Mouse (Mus musculus): Measurements from ENCODE around the gene Itga2. TPM values are rescaled to one million over a fixed set of nuclear protein-coding genes. Genes with fewer than 3 reads are reported as not detected.

Gene Itga2
- 0.73 and 0.96 TPM in 2 replicates for polyA plus RNA-seq (2012; rRNA removed)

DNA sequence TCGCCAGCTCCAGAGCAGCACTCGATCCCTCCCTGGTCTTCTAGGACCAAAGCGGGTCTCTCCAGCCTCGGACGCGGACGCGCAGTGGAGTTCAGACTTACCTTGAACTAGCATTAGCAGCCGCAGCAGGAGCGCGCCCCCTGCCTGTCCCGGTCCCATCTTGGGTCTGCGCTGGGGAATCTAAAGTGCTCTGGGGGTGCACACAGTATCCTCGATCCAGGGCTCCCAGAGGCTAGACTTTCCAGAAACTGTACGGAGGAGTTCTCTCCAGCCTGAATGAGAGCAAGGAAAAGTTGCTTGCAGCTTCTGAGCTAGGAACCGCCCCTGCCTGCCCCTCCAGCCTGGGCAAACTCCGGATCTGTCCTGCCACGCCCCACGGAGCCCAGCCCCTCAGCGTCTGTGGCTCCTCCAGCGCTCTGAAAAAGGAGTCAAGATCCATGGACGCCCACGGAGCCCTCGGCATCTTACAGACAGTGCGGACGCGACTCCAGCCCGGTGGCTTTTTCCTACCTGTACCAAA lies at the start of gene Itga2:
Gene Itga2, minus strand, starts transcription at position 326 of the 520 bp plus-strand sequence.
- TF ChIP-seq POLR2A (IDR thresholded peaks at IDR 0.05; ENCODE audit: low read depth, low read length) (no peak), CTCF (IDR thresholded peaks at IDR 0.05; ENCODE audit: extremely low read depth, insufficient read depth, insufficient read length, insufficient replicate concordance) (peak; percentile 55; the same call in 1 of the 2 replicates)
- 2% methylated on average over 28 of the region's 28 CpGs for WGBS
- Histone ChIP-seq H3K27me3 (ENCODE audit: control insufficient read depth, insufficient read depth, low read length) (no peaks in the 10 kb centered on the region), H3K36me3 (ENCODE audit: control insufficient read depth, insufficient read depth, low read length) (no peaks in the 10 kb centered on the region), H3K4me1 (ENCODE audit: control insufficient read depth, insufficient read depth, insufficient read length) (no peaks in the 10 kb centered on the region), H3K27ac (ENCODE audit: insufficient read depth, low read length) (no peak within 1 kb of the TSS), H3K4me3 (ENCODE audit: extremely low read depth, insufficient read depth, insufficient read length) (peak within 1 kb of the TSS; percentile 52)
- DNase-seq (ENCODE audit: low read depth in 1 of 2, low spot score in 2 of 2) = peak; percentile 33 to 64

DNA sequence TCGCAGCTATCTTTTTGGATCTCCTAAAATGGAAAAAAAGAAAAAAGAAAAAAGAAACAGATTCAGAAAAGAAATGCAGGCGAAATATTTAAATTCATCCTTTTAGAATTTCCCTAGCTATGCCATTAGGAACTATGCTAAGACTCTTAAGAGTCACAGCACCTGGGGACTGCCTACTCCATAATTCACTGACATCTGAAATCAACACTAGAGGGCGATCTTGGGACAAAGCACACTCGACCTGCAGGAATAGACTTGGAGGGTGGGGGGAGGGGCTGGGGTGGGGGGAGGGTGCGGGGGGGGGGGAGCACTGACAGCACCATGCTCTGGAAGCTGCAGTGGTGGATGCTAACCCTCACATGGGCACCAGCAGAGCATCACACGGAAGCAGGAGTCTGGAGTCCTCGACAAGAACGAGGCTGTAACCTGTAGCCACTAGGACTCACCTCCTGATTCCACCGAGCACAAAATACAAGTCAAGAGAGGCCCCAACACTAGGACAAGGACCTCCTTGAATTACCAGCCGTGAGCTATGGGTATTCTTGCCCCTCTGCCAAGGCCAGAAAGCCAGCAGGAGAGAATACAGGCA lies 49.0 kb upstream of the Itga2 start:
- no peak for DNase-seq (ENCODE audit: low read depth in 1 of 2, low spot score in 2 of 2)
- TF ChIP-seq CTCF (IDR thresholded peaks at IDR 0.05; ENCODE audit: extremely low read depth, insufficient read depth, insufficient read length, insufficient replicate concordance) (no peak), POLR2A (IDR thresholded peaks at IDR 0.05; ENCODE audit: low read depth, low read length) (no peak)
- Histone ChIP-seq H3K4me3 (ENCODE audit: extremely low read depth, insufficient read depth, insufficient read length) (no peak overlapping the region), H3K27ac (ENCODE audit: insufficient read depth, low read length) (no peak overlapping the region), H3K36me3 (ENCODE audit: control insufficient read depth, insufficient read depth, low read length) (no peaks in the 10 kb centered on the region), H3K27me3 (ENCODE audit: control insufficient read depth, insufficient read depth, low read length) (no peaks in the 10 kb centered on the region), H3K4me1 (ENCODE audit: control insufficient read depth, insufficient read depth, insufficient read length) (no peaks in the 10 kb centered on the region)
- WGBS = 61% methylated on average over 10 of the region's 10 CpGs

DNA sequence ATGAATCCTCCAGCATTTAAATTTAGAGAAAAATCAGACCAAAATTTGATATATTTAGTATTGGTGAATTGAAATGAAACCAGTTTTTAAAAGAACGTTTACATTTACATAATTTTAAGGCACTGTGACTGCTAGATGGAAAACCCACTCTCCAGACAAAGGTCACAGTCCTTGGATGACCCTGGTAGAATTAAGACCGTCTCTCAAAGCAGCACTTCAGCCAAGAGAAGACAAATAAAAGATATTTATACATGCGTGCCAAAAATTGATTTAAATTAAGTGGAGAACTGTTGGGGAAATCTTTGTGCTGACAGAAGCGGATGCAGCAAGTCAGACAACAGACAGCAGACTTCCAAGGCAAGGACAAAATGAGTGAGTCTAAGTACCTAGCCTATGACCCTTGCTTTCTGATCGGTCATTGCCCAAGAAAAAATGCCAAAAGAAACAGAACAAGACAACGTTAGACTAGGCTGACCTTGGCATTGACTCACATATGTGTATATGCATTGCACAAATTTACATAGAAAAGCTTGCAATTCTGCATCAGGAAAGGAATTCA lies 42.7 kb upstream of the Itga2 start:
- DNase-seq (ENCODE audit: low read depth in 1 of 2, low spot score in 2 of 2) = no peak
- H3K27me3 ChIP-seq (ENCODE audit: control insufficient read depth, insufficient read depth, low read length) = no peaks in the 10 kb centered on the region
- TF ChIP-seq CTCF (IDR thresholded peaks at IDR 0.05; ENCODE audit: extremely low read depth, insufficient read depth, insufficient read length, insufficient replicate concordance) (no peak), POLR2A (IDR thresholded peaks at IDR 0.05; ENCODE audit: low read depth, low read length) (no peak)
- WGBS = 83% methylated on average over 6 of the region's 6 CpGs
- no peak overlapping the region for H3K4me3 ChIP-seq (ENCODE audit: extremely low read depth, insufficient read depth, insufficient read length)
- H3K4me1 ChIP-seq (ENCODE audit: control insufficient read depth, insufficient read depth, insufficient read length) = no peaks in the 10 kb centered on the region
- H3K27ac ChIP-seq (ENCODE audit: insufficient read depth, low read length) = no peak overlapping the region
- H3K36me3 ChIP-seq (ENCODE audit: control insufficient read depth, insufficient read depth, low read length) = no peaks in the 10 kb centered on the region

DNA sequence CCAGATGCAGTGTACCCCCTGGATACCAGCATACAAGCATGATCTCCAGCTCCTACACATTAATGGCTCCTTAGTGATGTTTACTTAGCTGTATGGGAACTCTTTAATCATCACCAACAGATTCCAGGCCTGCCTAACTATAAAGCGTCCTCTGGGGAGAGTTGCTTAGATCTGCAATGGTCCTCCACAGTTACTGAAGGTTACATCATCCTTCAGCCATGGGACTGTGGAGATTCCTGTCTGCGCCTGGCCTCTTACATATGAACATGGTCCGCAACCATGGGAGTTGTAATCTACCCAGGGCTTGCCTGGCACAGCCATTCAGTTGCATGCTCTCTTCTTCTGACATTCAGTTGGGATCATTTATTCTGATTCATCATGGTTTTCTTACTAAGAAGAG lies 40.0 kb upstream of the Itga2 start:
- no peak for DNase-seq (ENCODE audit: low read depth in 1 of 2, low spot score in 2 of 2)
- Histone ChIP-seq H3K27ac (ENCODE audit: insufficient read depth, low read length) (no peak overlapping the region), H3K4me3 (ENCODE audit: extremely low read depth, insufficient read depth, insufficient read length) (no peak overlapping the region), H3K4me1 (ENCODE audit: control insufficient read depth, insufficient read depth, insufficient read length) (no peaks in the 10 kb centered on the region), H3K27me3 (ENCODE audit: control insufficient read depth, insufficient read depth, low read length) (no peaks in the 10 kb centered on the region), H3K36me3 (ENCODE audit: control insufficient read depth, insufficient read depth, low read length) (no peaks in the 10 kb centered on the region)
- TF ChIP-seq CTCF (IDR thresholded peaks at IDR 0.05; ENCODE audit: extremely low read depth, insufficient read depth, insufficient read length, insufficient replicate concordance) = no peak
- no peak for TF ChIP-seq POLR2A (IDR thresholded peaks at IDR 0.05; ENCODE audit: low read depth, low read length)
- WGBS = 98% methylated on average over 3 of the region's 3 CpGs

DNA sequence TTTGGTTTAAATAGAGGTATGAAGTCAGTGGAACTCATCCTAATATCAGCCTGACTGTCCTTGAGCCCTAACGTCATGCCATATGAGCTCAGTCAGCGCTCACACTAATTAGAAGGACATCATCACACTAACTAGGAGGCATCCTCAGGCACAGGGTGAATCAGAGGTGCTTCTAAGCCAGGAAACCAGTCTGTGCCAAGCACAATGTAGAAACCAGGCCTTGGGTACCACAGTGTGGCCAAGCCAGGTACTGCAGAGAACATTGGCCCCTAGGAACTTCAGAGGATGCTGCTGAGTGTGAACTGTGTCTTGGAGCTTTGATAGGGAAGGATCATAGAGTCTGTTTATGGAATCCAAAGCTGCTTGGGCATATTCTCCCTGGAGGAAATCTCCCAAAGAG lies 32.3 kb upstream of the Itga2 start:
- H3K27me3 ChIP-seq (ENCODE audit: control insufficient read depth, insufficient read depth, low read length) = no peaks in the 10 kb centered on the region
- no peak for TF ChIP-seq POLR2A (IDR thresholded peaks at IDR 0.05; ENCODE audit: low read depth, low read length)
- TF ChIP-seq CTCF (IDR thresholded peaks at IDR 0.05; ENCODE audit: extremely low read depth, insufficient read depth, insufficient read length, insufficient replicate concordance) = peak; percentile 89; the same call in 1 of the 2 replicates
- no peak overlapping the region for H3K27ac ChIP-seq (ENCODE audit: insufficient read depth, low read length)
- H3K4me3 ChIP-seq (ENCODE audit: extremely low read depth, insufficient read depth, insufficient read length) = no peak overlapping the region
- H3K4me1 ChIP-seq (ENCODE audit: control insufficient read depth, insufficient read depth, insufficient read length) = no peaks in the 10 kb centered on the region
- 38% methylated on average over 2 of the region's 2 CpGs for WGBS
- DNase-seq (ENCODE audit: low read depth in 1 of 2, low spot score in 2 of 2) = peak; percentile 49 to 61
- no peaks in the 10 kb centered on the region for H3K36me3 ChIP-seq (ENCODE audit: control insufficient read depth, insufficient read depth, low read length)

DNA sequence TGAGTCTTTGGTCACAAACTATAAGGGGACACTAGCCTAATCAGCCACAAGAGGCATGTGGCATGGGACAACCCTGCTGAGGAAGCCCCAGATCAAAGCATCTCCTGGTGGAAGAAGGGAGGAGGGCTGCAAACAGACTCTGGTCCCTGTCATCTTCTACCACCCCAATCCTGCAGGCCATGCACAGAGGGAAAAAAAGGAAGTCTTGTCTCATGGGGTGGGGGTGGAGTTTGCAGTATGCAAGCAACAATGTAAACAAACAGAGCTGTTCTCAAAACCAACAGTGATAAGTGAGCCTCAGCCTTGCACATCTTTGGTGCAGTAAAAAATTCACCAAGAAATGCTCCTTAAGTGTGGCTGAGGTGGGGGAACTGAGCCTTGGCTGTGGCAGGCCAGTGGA lies 22.6 kb upstream of the Itga2 start:
- no peak overlapping the region for H3K4me3 ChIP-seq (ENCODE audit: extremely low read depth, insufficient read depth, insufficient read length)
- TF ChIP-seq CTCF (IDR thresholded peaks at IDR 0.05; ENCODE audit: extremely low read depth, insufficient read depth, insufficient read length, insufficient replicate concordance) = no peak
- no peak for TF ChIP-seq POLR2A (IDR thresholded peaks at IDR 0.05; ENCODE audit: low read depth, low read length)
- H3K27me3 ChIP-seq (ENCODE audit: control insufficient read depth, insufficient read depth, low read length) = no peaks in the 10 kb centered on the region
- DNase-seq (ENCODE audit: low read depth in 1 of 2, low spot score in 2 of 2) = no peak
- H3K36me3 ChIP-seq (ENCODE audit: control insufficient read depth, insufficient read depth, low read length) = no peaks in the 10 kb centered on the region
- H3K4me1 ChIP-seq (ENCODE audit: control insufficient read depth, insufficient read depth, insufficient read length) = no peaks in the 10 kb centered on the region
- no peak overlapping the region for H3K27ac ChIP-seq (ENCODE audit: insufficient read depth, low read length)

DNA sequence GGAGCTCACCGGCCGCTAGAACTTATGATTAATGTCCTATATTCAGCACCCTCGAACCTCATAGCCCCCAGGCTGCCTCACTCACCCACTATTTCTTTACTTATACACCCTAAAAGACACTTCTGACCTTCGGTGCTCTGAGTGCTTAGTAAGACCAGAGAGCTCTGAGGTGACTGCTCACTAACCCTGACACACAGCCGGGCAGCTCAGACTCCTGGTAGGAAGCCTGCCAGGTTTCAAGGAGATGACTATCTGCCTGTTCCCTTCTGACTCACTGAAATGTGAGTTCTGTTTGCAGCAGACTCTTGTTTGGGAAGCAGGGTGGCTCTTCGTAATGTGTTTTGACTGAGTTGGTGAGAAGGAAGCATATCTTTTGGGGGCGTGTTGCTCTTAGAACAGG lies 1.6 kb upstream of the Itga2 start:
- TF ChIP-seq CTCF (IDR thresholded peaks at IDR 0.05; ENCODE audit: extremely low read depth, insufficient read depth, insufficient read length, insufficient replicate concordance) (no peak), POLR2A (IDR thresholded peaks at IDR 0.05; ENCODE audit: low read depth, low read length) (no peak)
- DNase-seq (ENCODE audit: low read depth in 1 of 2, low spot score in 2 of 2) = no peak
- H3K27ac ChIP-seq (ENCODE audit: insufficient read depth, low read length) = no peak overlapping the region

More for the DNA sequence above, 1.6 kb upstream of the Itga2 start:
- H3K36me3 ChIP-seq (ENCODE audit: control insufficient read depth, insufficient read depth, low read length) = no peaks in the 10 kb centered on the region
- 64% methylated on average over 7 of the region's 7 CpGs for WGBS
- no peak overlapping the region for H3K4me3 ChIP-seq (ENCODE audit: extremely low read depth, insufficient read depth, insufficient read length)
- H3K27me3 ChIP-seq (ENCODE audit: control insufficient read depth, insufficient read depth, low read length) = no peaks in the 10 kb centered on the region
- H3K4me1 ChIP-seq (ENCODE audit: control insufficient read depth, insufficient read depth, insufficient read length) = no peaks in the 10 kb centered on the region

Data from spleen, adult 2 months (tissue).